Mouse (Mus musculus) MEL (cell line): ENCODE results near the gene Emx1.

ENCODE experiments used
- CHD1 ChIP-seq: IDR thresholded peaks from 2 replicates; pipeline ENCODE4 v1.6.1; 2012; ENCODE audit warnings: low read depth, mild to moderate bottlenecking, inconsistent platforms, low read length, improper control_type of control experiment
- CTCF ChIP-seq, 3 experiments: IDR thresholded peaks in 2 of 3; conservative IDR thresholded peaks in 1 of 3; 2 replicates each; pipeline ENCODE4 v1.5.1; 2011 to 2012; ENCODE audit warnings: low read length in 3 of 3, low read depth in 2 of 3, mild to moderate bottlenecking in 2 of 3, improper control_type of control experiment in 1 of 3, inconsistent platforms in 1 of 3, mixed read lengths in 1 of 3, moderate library complexity in 1 of 3; ENCODE audit not compliant: control insufficient read depth in 1 of 3, insufficient read depth in 1 of 3, poor library complexity in 1 of 3, severe bottlenecking in 1 of 3
- ELF1 ChIP-seq: IDR thresholded peaks from 2 replicates; pipeline ENCODE4 v1.6.1; 2014; ENCODE audit warnings: low read depth, mild to moderate bottlenecking, inconsistent platforms, low read length, improper control_type of control experiment, moderate library complexity
- GABPA ChIP-seq: IDR thresholded peaks from 2 replicates; pipeline ENCODE4 v1.6.1; 2012; ENCODE audit warnings: low read depth, mild to moderate bottlenecking, inconsistent platforms, low read length, improper control_type of control experiment, moderate library complexity
- GATA1 ChIP-seq: IDR thresholded peaks from 2 replicates; pipeline ENCODE4 v1.6.1; 2011; ENCODE audit warnings: low read depth, low read length, improper control_type of control experiment
- HCFC1 ChIP-seq: IDR thresholded peaks from 2 replicates; pipeline ENCODE4 v1.6.1; 2012; ENCODE audit warnings: low read depth, mild to moderate bottlenecking, inconsistent platforms, low read length, improper control_type of control experiment, moderate library complexity
- NELFE ChIP-seq: IDR thresholded peaks from 2 replicates; pipeline ENCODE4 v1.6.1; 2011; ENCODE audit warnings: low read depth, low read length, improper control_type of control experiment
- POLR2A ChIP-seq, 2 experiments: IDR thresholded peaks; 2 replicates each; pipeline ENCODE4 v1.6.1; 2011 to 2012; ENCODE audit warnings: low read length in 2 of 2, mild to moderate bottlenecking in 2 of 2, control low read depth in 1 of 2, improper control_type of control experiment in 1 of 2, low read depth in 1 of 2, moderate library complexity in 1 of 2; ENCODE audit not compliant: control insufficient read depth in 1 of 2, insufficient read depth in 1 of 2, poor library complexity in 1 of 2
- POLR2AphosphoS2 ChIP-seq: IDR thresholded peaks from 2 replicates; pipeline ENCODE4 v1.6.1; 2011; ENCODE audit warnings: low read length, improper control_type of control experiment
- TBP ChIP-seq: IDR thresholded peaks from 2 replicates; pipeline ENCODE4 v1.8.0; 2011; ENCODE audit warnings: low read depth, low read length, improper control_type of control experiment
- USF1 ChIP-seq: IDR thresholded peaks from 2 replicates; pipeline ENCODE4 v1.6.1; 2014; ENCODE audit warnings: low read depth, mild to moderate bottlenecking, inconsistent platforms, low read length, improper control_type of control experiment, moderate library complexity
- ZMIZ1 ChIP-seq: IDR thresholded peaks from 2 replicates; pipeline ENCODE4 v1.6.1; 2012; ENCODE audit warnings: low read depth, mild to moderate bottlenecking, inconsistent platforms, low read length, improper control_type of control experiment, moderate library complexity
- ZNF384 ChIP-seq: IDR thresholded peaks from 2 replicates; pipeline ENCODE4 v1.6.1; 2012; ENCODE audit warnings: low read depth, mild to moderate bottlenecking, inconsistent platforms, low read length, improper control_type of control experiment

DNA sequence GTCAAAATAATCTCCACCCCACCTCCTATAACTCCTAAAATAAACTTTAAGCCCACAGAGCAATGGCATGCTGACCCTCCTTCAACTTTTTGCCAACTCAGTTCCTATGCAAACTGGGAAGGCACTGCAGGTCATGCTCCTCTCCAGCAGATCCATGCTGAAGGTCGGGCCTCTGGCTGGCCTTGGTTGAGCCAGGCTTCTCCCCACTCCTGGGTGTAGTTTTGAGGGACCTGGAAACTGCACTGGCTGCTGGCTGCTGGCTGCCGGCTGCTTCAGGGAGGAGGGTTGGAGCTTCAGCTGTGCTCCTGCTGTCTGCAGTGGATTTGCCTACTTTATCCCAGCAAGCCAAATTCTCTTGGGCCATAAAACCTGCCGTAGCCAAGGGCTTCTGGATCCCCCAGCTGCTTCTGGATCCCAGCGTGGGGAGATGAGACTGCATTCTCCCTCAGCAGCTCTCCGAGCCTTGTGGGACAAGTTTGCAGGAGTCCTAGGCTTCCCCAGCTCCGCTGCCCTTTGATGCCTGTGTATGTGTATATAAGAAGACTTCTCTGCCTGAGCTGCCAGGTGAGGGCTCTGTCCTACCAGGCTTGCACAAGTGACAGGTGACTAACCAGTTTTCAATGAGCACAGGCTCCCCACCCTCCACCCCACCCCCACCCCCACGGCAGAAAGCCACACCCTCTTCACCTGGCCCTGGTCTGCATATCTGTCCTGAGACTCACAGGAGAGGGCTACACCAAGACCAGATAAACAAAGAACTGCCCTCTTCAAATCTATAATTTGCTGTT lies 45.8 kb downstream of the Emx1 start:
- TF ChIP-seq NELFE (no peak), TBP (no peak), CHD1 (no peak), CTCF (IDR thresholded peaks at IDR 0.05 in 2 of 3, conservative IDR thresholded peaks at IDR 0.05 in 1 of 3; ENCODE audit: control insufficient read depth in 1 of 3, insufficient read depth in 1 of 3, low read depth in 2 of 3, low read length in 3 of 3, poor library complexity in 1 of 3, severe bottlenecking in 1 of 3) (no peak), GATA1 (no peak), POLR2A (IDR thresholded peaks at IDR 0.05; ENCODE audit: control insufficient read depth in 1 of 2, insufficient read depth in 1 of 2, low read depth in 1 of 2, low read length in 2 of 2, poor library complexity in 1 of 2) (no peak), POLR2AphosphoS2 (no peak), USF1 (no peak), GABPA (no peak), ZMIZ1 (no peak), ELF1 (no peak), ZNF384 (no peak), HCFC1 (no peak)
